Mouse (Mus musculus): ENCODE data around the gene Osbpl7. TPM values are rescaled to one million over a fixed set of nuclear protein-coding genes. Genes with fewer than 3 reads are reported as not detected.
A peak's percentile ranks its signal among the peaks of the same experiment; 100 is the strongest.

Gene Osbpl7
- 6.3 and 7.9 TPM in 2 replicates for polyA plus RNA-seq (2014; fragmentation: Nextera tagmentation; extraction: Ambion mirVana)

DNA sequence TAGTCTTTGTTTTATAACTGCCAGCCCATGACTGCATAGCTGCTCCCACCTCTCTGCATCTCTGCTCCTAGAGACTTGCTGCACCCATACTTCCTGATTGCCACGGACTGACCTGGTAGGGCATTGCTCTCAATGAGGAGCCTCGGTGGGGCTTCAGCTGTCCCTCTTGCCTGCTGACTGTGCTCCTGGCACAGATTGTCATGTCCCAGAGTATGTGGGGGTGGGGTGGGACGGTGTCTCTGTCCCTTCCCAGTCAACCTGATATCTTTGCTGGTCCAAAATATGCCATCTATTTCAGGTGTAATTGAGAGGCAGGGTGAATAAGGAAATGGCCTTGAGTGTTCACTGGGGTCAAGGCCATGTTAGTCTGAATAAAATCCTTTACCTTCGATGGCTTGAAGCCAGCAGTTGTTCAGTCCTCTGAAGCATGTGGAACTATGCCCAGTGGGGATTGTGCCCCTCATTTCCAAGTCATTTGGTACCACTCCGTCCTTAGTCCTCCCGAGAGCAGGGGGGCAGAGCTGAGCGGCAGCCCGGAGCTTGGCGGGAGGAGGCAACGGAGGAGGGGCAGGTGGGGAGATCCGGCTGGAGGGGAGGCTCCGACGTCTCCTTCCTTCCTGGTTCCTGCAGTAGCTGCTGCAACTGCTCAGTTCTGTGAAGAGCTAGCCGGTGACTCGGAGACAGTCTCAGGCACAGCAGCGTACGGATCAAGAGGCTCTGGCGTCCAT, at the start of gene Osbpl7:
Osbpl7 (plus strand) TSS at position 413 of the 728 bp plus-strand sequence.
- ATAC-seq (ENCODE audit: low FRiP score) = peak; percentile 85
- Histone ChIP-seq H3K4me3 (replicated peaks; ENCODE audit: low read length) (peak within 1 kb of the TSS; percentile 70), H3K36me3 (replicated peaks; ENCODE audit: control insufficient read depth, insufficient read depth) (peaks cover 37% of the 10 kb centered on the region)

GRCm38 (mm10) chr11:97003170-97003569, 47.3 kb upstream of the Osbpl7 start:
- no peaks in the 10 kb centered on the region for H3K4me1 ChIP-seq (replicated peaks; ENCODE audit: control insufficient read depth, insufficient read depth, low read length)
- no peaks in the 10 kb centered on the region for H3K36me3 ChIP-seq (replicated peaks; ENCODE audit: control insufficient read depth, insufficient read depth)
- DNase-seq (ENCODE audit: low spot score) = no peak
- no peak for ATAC-seq (ENCODE audit: low FRiP score)
- H3K4me2 ChIP-seq (replicated peaks) = no peak overlapping the region
- no peak overlapping the region for H3K9ac ChIP-seq
- no peak overlapping the region for H3K27ac ChIP-seq
- no peaks in the 10 kb centered on the region for H3K9me3 ChIP-seq (ENCODE audit: control insufficient read depth, low read length)
- WGBS = 24% methylated on average over 5 of the region's 5 CpGs
- H3K27me3 ChIP-seq (ENCODE audit: control insufficient read depth, insufficient read depth, low read length) = 0 out of 2 replicates have a peak, but pooled peaks cover 5% of the 10 kb centered on the region
- H3K4me3 ChIP-seq (replicated peaks; ENCODE audit: low read length) = no peak overlapping the region

More for the DNA sequence above, at the start of gene Osbpl7:
- peak within 1 kb of the TSS; percentile 63; the same call in 1 of the 2 replicates for H3K27ac ChIP-seq
- 6% methylated on average over 18 of the region's 18 CpGs for WGBS
- H3K4me1 ChIP-seq (replicated peaks; ENCODE audit: control insufficient read depth, insufficient read depth, low read length) = peaks cover 21% of the 10 kb centered on the region
- DNase-seq (ENCODE audit: low spot score) = peak; percentile 74
- peak within 1 kb of the TSS; percentile 88 for H3K4me2 ChIP-seq (replicated peaks)
- peak within 1 kb of the TSS; percentile 85 for H3K9ac ChIP-seq
- H3K27me3 ChIP-seq (ENCODE audit: control insufficient read depth, insufficient read depth, low read length) = no peaks in the 10 kb centered on the region
- no peaks in the 10 kb centered on the region for H3K9me3 ChIP-seq (ENCODE audit: control insufficient read depth, low read length)

GRCm38 (mm10) chr11:97007093-97007794, 43.2 kb upstream of the Osbpl7 start:
- ATAC-seq (ENCODE audit: low FRiP score) (no peak), DNase-seq (ENCODE audit: low spot score) (no peak)
- H3K4me1 ChIP-seq (replicated peaks; ENCODE audit: control insufficient read depth, insufficient read depth, low read length) = no peaks in the 10 kb centered on the region
- no peak overlapping the region for H3K27ac ChIP-seq
- WGBS = 78% methylated on average over 9 of the region's 9 CpGs
- H3K9me3 ChIP-seq (ENCODE audit: control insufficient read depth, low read length) = no peaks in the 10 kb centered on the region
- H3K4me2 ChIP-seq (replicated peaks) = no peak overlapping the region
- H3K36me3 ChIP-seq (replicated peaks; ENCODE audit: control insufficient read depth, insufficient read depth) = no peaks in the 10 kb centered on the region
- 0 out of 2 replicates have a peak, but pooled peaks cover 5% of the 10 kb centered on the region for H3K27me3 ChIP-seq (ENCODE audit: control insufficient read depth, insufficient read depth, low read length)
- no peak overlapping the region for H3K9ac ChIP-seq
- H3K4me3 ChIP-seq (replicated peaks; ENCODE audit: low read length) = no peak overlapping the region

- H3K36me3 ChIP-seq (replicated peaks; ENCODE audit: control insufficient read depth, insufficient read depth) = no peaks in the 10 kb centered on the region
- no peak overlapping the region for H3K4me3 ChIP-seq (replicated peaks; ENCODE audit: low read length)
- H3K4me2 ChIP-seq (replicated peaks) = no peak overlapping the region
- 54% methylated on average over 8 of the region's 8 CpGs for WGBS
- H3K27ac ChIP-seq = no peak overlapping the region
- H3K9me3 ChIP-seq (ENCODE audit: control insufficient read depth, low read length) = no peaks in the 10 kb centered on the region
- H3K4me1 ChIP-seq (replicated peaks; ENCODE audit: control insufficient read depth, insufficient read depth, low read length) = no peaks in the 10 kb centered on the region
- DNase-seq (ENCODE audit: low spot score) = no peak
- H3K9ac ChIP-seq = no peak overlapping the region
- H3K27me3 ChIP-seq (ENCODE audit: control insufficient read depth, insufficient read depth, low read length) = peaks cover 7% of the 10 kb centered on the region; the same call in 1 of the 2 replicates
- ATAC-seq (ENCODE audit: low FRiP score) = no peak
These were observed 41.1 kb upstream of the Osbpl7 start for GRCm38 (mm10) chr11:97009198-97009790.

GRCm38 (mm10) chr11:97013121-97013670, 37.2 kb upstream of the Osbpl7 start, which contains the start of gene Sp6:
Gene Sp6, plus strand, starts transcription at chr11:97013394.
- peaks cover 41% of the 10 kb centered on the region for H3K27me3 ChIP-seq (ENCODE audit: control insufficient read depth, insufficient read depth, low read length)
- no peak for ATAC-seq (ENCODE audit: low FRiP score)
- no peak for DNase-seq (ENCODE audit: low spot score)

DNA sequence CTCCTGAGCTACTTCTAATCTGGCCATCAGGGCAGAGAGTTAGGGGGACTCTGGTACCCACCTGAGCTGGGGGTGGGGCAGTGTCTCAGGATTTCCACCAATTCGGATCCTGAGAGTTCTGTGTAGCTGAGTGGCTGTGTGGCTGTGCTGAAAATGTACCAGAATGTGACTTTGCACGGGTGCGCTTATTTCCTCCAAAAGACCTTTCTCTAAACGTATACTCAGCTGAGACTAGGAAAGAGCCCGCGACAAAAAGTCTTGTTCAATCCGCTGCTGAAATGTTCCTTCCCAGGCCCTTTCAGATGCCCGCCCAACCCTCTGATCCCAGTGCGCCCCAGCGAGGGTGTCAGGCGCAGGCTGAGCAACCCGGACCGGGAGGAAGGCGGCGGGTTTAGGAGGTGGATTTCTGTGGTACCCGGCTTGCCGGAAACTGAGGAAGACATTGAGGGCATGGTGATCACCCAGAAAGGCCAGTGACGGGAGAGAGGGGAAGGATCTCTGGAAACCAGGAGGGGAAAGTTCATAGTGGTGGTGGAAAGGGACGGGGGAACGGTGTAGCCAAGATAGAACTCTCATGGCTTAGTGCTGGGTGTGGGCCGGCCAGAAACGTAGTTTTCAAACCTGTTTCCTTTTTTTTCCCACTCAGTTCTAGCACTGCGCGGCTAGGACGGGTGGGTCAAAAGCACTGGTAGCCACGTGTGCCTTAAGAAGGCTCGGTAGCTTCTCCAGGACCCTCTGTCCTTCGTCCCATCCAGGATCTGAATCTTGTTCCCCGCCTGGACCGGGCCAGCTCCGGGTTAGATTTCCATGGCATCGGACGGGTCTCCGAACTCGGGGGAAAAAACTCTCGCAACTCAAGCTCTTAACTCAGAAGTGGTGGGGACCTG, 32.5 kb upstream of the Osbpl7 start:
- peaks cover 87% of the 10 kb centered on the region for H3K27me3 ChIP-seq (ENCODE audit: control insufficient read depth, insufficient read depth, low read length)
- H3K27ac ChIP-seq = no peak overlapping the region
- H3K9me3 ChIP-seq (ENCODE audit: control insufficient read depth, low read length) = no peaks in the 10 kb centered on the region
- peaks cover 12% of the 10 kb centered on the region; the same call in 1 of the 2 replicates for H3K4me1 ChIP-seq (replicated peaks; ENCODE audit: control insufficient read depth, insufficient read depth, low read length)
- ATAC-seq (ENCODE audit: low FRiP score) = no peak
- H3K9ac ChIP-seq = no peak overlapping the region
- H3K4me3 ChIP-seq (replicated peaks; ENCODE audit: low read length) = peak overlapping the region; percentile 27
- peak overlapping the region; percentile 47 for H3K4me2 ChIP-seq (replicated peaks)
- WGBS = 2% methylated on average over 36 of the region's 36 CpGs
- no peak for DNase-seq (ENCODE audit: low spot score)
- H3K36me3 ChIP-seq (replicated peaks; ENCODE audit: control insufficient read depth, insufficient read depth) = no peaks in the 10 kb centered on the region

More at GRCm38 (mm10) chr11:97013121-97013670, 37.2 kb upstream of the Osbpl7 start, which contains the start of gene Sp6:
- no peak within 1 kb of the TSS for H3K9ac ChIP-seq
- WGBS = 32% methylated on average over 7 of the region's 8 CpGs
- no peak within 1 kb of the TSS for H3K4me2 ChIP-seq (replicated peaks)
- H3K4me3 ChIP-seq (replicated peaks; ENCODE audit: low read length) = no peak within 1 kb of the TSS
- no peaks in the 10 kb centered on the region for H3K36me3 ChIP-seq (replicated peaks; ENCODE audit: control insufficient read depth, insufficient read depth)
- no peaks in the 10 kb centered on the region for H3K4me1 ChIP-seq (replicated peaks; ENCODE audit: control insufficient read depth, insufficient read depth, low read length)
- no peak within 1 kb of the TSS for H3K27ac ChIP-seq
- no peaks in the 10 kb centered on the region for H3K9me3 ChIP-seq (ENCODE audit: control insufficient read depth, low read length)

DNA sequence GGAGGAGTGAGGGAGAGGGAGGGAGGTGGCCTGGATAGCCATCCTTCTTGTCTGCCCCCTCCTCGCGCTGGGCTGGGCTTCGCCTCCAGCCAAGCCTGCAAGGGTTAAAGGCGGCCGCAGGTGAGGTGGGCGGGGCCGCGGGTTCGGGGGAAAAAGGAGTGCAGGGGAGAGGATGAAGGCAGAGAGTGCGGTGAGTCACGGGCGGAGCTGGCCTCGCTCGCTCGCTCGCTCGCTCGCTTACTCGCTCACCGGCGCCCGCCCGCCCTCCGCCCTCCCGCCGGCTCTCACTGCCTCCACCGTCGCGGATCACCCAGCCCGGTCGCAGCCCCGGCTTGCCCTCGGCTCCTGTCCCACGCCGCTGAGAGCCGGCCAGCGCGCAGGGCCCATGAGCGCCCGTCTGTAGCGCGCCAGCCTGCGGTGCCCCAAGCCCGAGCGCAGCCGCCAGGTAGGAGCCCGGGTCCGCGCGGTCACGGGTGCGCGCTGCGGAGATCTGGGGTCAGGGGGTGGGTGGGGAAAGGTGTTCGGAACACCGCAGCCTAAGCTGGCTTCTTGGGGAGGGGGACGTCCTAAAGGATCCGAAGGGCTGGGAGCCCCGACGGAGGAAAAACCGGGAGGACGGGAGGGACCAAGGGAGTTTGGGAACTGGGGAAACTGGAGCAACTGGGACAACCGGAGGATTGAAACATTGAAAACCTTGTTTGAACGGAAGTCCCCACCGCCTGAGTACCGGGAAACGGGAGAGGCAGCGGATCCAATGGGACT, 31.7 kb upstream of the Osbpl7 start:
- Histone ChIP-seq H3K4me1 (replicated peaks; ENCODE audit: control insufficient read depth, insufficient read depth, low read length) (peaks cover 12% of the 10 kb centered on the region; the same call in 1 of the 2 replicates), H3K9me3 (ENCODE audit: control insufficient read depth, low read length) (no peaks in the 10 kb centered on the region), H3K9ac (no peak overlapping the region), H3K4me3 (replicated peaks; ENCODE audit: low read length) (peak overlapping the region; percentile 27), H3K4me2 (replicated peaks) (peak overlapping the region; percentile 47), H3K27me3 (ENCODE audit: control insufficient read depth, insufficient read depth, low read length) (peaks cover 95% of the 10 kb centered on the region), H3K36me3 (replicated peaks; ENCODE audit: control insufficient read depth, insufficient read depth) (no peaks in the 10 kb centered on the region), H3K27ac (no peak overlapping the region)
- WGBS = under 1% methylated on average over 54 of the region's 68 CpGs
- no peak for ATAC-seq (ENCODE audit: low FRiP score)
- no peak for DNase-seq (ENCODE audit: low spot score)

DNA sequence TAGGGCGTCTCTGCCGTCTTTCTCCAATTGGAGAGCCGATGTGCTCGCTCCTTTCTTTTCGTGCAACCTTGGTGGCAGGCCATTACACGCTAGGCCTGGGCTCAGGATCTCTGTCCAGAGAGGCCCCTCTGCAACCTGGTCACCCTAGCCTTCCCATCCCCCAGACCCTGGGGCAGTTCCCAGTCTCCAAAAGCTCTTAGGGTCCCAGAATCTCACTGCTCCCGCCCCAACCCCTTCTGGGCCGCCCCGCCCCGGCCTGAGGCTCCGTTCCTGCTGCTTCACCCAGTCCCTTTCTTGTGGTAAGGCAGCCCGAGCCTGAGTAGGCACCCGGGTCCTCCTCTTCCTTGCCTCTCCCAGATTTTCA, 31.1 kb upstream of the Osbpl7 start:
- Histone ChIP-seq H3K4me1 (replicated peaks; ENCODE audit: control insufficient read depth, insufficient read depth, low read length) (peaks cover 12% of the 10 kb centered on the region; the same call in 1 of the 2 replicates), H3K4me2 (replicated peaks) (no peak overlapping the region), H3K36me3 (replicated peaks; ENCODE audit: control insufficient read depth, insufficient read depth) (no peaks in the 10 kb centered on the region), H3K9me3 (ENCODE audit: control insufficient read depth, low read length) (no peaks in the 10 kb centered on the region), H3K9ac (no peak overlapping the region), H3K27ac (no peak overlapping the region), H3K27me3 (ENCODE audit: control insufficient read depth, insufficient read depth, low read length) (peaks cover 95% of the 10 kb centered on the region), H3K4me3 (replicated peaks; ENCODE audit: low read length) (no peak overlapping the region)
- ATAC-seq (ENCODE audit: low FRiP score) = no peak
- 3% methylated on average over 13 of the region's 13 CpGs for WGBS
- no peak for DNase-seq (ENCODE audit: low spot score)
